Mouse (Mus musculus) macrophage (primary cell): ENCODE results near the gene Mllt11. TPM values are rescaled to one million over a fixed set of nuclear protein-coding genes. Genes with fewer than 3 reads are reported as not detected.
A peak's percentile ranks its signal among the peaks of the same experiment; 100 is the strongest.

Experiments used
- H3K27ac ChIP-seq: fragments of 350-480 bp; formaldehyde crosslinking; 2 replicates; pipeline ENCODE4 v1.9.0; 2021
- H3K36me3 ChIP-seq: fragments of 350-480 bp; formaldehyde crosslinking; 2 replicates; pipeline ENCODE4 v1.9.0; 2021; ENCODE audit errors: inconsistent target
- H3K4me3 ChIP-seq: fragments of 350-480 bp; formaldehyde crosslinking; 2 replicates; pipeline ENCODE4 v1.9.0; 2021; ENCODE audit errors: inconsistent target
- H3K79me2 ChIP-seq: fragments of 350-480 bp; formaldehyde crosslinking; 2 replicates; pipeline ENCODE4 v1.9.0; 2021; ENCODE audit errors: inconsistent target
- WGBS: methylation state at CpG from one replicate; pipeline ENCODE4 v1.1.7; 2026; ENCODE audit warnings: inconsistent platforms; ENCODE audit not compliant: missing documents; 5-methylcytosine and 5-hydroxymethylcytosine counted together
- polyA plus RNA-seq: library from polyadenylated mRNA; stranded (reverse); fragments of 250-400 nt; gene quantifications from 3 replicates; pipeline ENCODE4 v1.2.4, GENCODE M21; 2018; ENCODE audit warnings: inconsistent platforms
- total RNA-seq, 78 experiments: library from RNA; depleted of rRNA; stranded (reverse); fragments of 250-400 nt; gene quantifications; 1 replicate in 9 of 78; 2 replicates in 24 of 78; 3 replicates in 43 of 78; 4 replicates in 2 of 78; pipeline ENCODE4 v1.2.4; 2018; ENCODE audit warnings: inconsistent platforms in 56 of 78

The Mllt11 gene
- 10 to 100 TPM; 16.1 to 58.5 (median 30.0) TPM for total RNA-seq (2018; cell fraction: chromatin; rRNA removed)
- 10 to 100 TPM in 25 of 26 experiments, 1 to 10 TPM in 1; 7.3 to 33.5 (median 22.3) TPM for total RNA-seq (2018; cell fraction: cytosol; rRNA removed)
- total RNA-seq (2018; cell fraction: nucleus; rRNA removed): 10 to 100 TPM; 16.9 to 85.9 (median 41.8) TPM
- polyA plus RNA-seq: 13.2 to 18.6 TPM (median 17.4 TPM) in 3 replicates

- H3K4me3 ChIP-seq: peak within 1 kb of the TSS; percentile 97
- H3K27ac ChIP-seq: peak within 1 kb of the TSS; percentile 98
- H3K79me2 ChIP-seq: peaks cover 80% of the 10 kb centered on the region
- WGBS: 58% methylated on average over 12 of the region's 13 CpGs
- peaks cover 49% of the 10 kb centered on the region for H3K36me3 ChIP-seq
These were observed at the start of gene Mllt11 for GRCm38 (mm10) chr3:95231298-95232221. Gene Mllt11 (minus strand): TSS chr3:95232171.

- peaks cover 86% of the 10 kb centered on the region for H3K79me2 ChIP-seq
- H3K4me3 ChIP-seq: peak within 1 kb of the TSS; percentile 91
- under 1% methylated on average over 46 of the region's 53 CpGs for WGBS
- peak within 1 kb of the TSS; percentile 96 for H3K27ac ChIP-seq
- no peaks in the 10 kb centered on the region for H3K36me3 ChIP-seq
These were observed 49.5 kb upstream of the Mllt11 start, which contains the start of the genes Mindy1 and Prune1 for GRCm38 (mm10) chr3:95281216-95282126. Gene Mindy1 (plus strand): TSS chr3:95281345. Gene Prune1 (minus strand): TSS chr3:95282076.

GRCm38 (mm10) chr3:95280747-95281146 is 48.8 kb upstream of the Mllt11 start:
- WGBS: 11% methylated on average over 7 of the region's 8 CpGs
- H3K36me3 ChIP-seq: no peaks in the 10 kb centered on the region
- peaks cover 86% of the 10 kb centered on the region for H3K79me2 ChIP-seq
- H3K27ac ChIP-seq: peak overlapping the region; percentile 96
- H3K4me3 ChIP-seq: peak overlapping the region; percentile 91

GRCm38 (mm10) chr3:95277149-95277551 is 45.2 kb upstream of the Mllt11 start:
- H3K79me2 ChIP-seq: peaks cover 89% of the 10 kb centered on the region
- H3K4me3 ChIP-seq: no peak overlapping the region
- WGBS: 90% methylated on average over 1 of the region's 1 CpGs
- H3K27ac ChIP-seq: no peak overlapping the region
- no peaks in the 10 kb centered on the region for H3K36me3 ChIP-seq

- Histone ChIP-seq H3K4me3 (no peak overlapping the region), H3K79me2 (peaks cover 95% of the 10 kb centered on the region), H3K27ac (no peak overlapping the region), H3K36me3 (no peaks in the 10 kb centered on the region)
- WGBS: 44% methylated on average over 5 of the region's 5 CpGs
These were observed 44.5 kb upstream of the Mllt11 start for GRCm38 (mm10) chr3:95276428-95276934.

- H3K79me2 ChIP-seq: peaks cover 91% of the 10 kb centered on the region
- no peaks in the 10 kb centered on the region for H3K36me3 ChIP-seq
- no peak overlapping the region for H3K27ac ChIP-seq
- H3K4me3 ChIP-seq: no peak overlapping the region
- WGBS: 62% methylated on average over 6 of the region's 6 CpGs
These were observed 43.2 kb upstream of the Mllt11 start for GRCm38 (mm10) chr3:95275161-95275560.

- no peak overlapping the region for H3K4me3 ChIP-seq
- no peak overlapping the region for H3K27ac ChIP-seq
- H3K79me2 ChIP-seq: peaks cover 84% of the 10 kb centered on the region
- H3K36me3 ChIP-seq: 0 out of 2 replicates have a peak, but pooled peaks cover 5% of the 10 kb centered on the region
- WGBS: 100% methylated on average over 2 of the region's 4 CpGs
These were observed 42.5 kb upstream of the Mllt11 start for GRCm38 (mm10) chr3:95274453-95274852.

GRCm38 (mm10) chr3:95273471-95273870 is 41.5 kb upstream of the Mllt11 start:
- no peak overlapping the region for H3K27ac ChIP-seq
- H3K36me3 ChIP-seq: peaks cover 5% of the 10 kb centered on the region; the same call in 1 of the 2 replicates
- H3K4me3 ChIP-seq: no peak overlapping the region
- H3K79me2 ChIP-seq: peaks cover 74% of the 10 kb centered on the region; the same call in 1 of the 2 replicates
- 98% methylated on average over 4 of the region's 5 CpGs for WGBS

- no peak overlapping the region for H3K4me3 ChIP-seq
- 97% methylated on average over 12 of the region's 12 CpGs for WGBS
- peaks cover 26% of the 10 kb centered on the region for H3K36me3 ChIP-seq
- no peak overlapping the region for H3K27ac ChIP-seq
- peaks cover 48% of the 10 kb centered on the region; the same call in 1 of the 2 replicates for H3K79me2 ChIP-seq
These were observed 38.9 kb upstream of the Mllt11 start for GRCm38 (mm10) chr3:95270766-95271364.

- H3K4me3 ChIP-seq: no peak overlapping the region
- WGBS: 98% methylated on average over 5 of the region's 5 CpGs
- peaks cover 37% of the 10 kb centered on the region; the same call in 1 of the 2 replicates for H3K79me2 ChIP-seq
- peaks cover 26% of the 10 kb centered on the region for H3K36me3 ChIP-seq
- no peak overlapping the region for H3K27ac ChIP-seq
These were observed 37.8 kb upstream of the Mllt11 start for GRCm38 (mm10) chr3:95269789-95270188.

GRCm38 (mm10) chr3:95267855-95268254 is 35.9 kb upstream of the Mllt11 start:
- peaks cover 26% of the 10 kb centered on the region for H3K36me3 ChIP-seq
- no peak overlapping the region for H3K4me3 ChIP-seq
- no peak overlapping the region for H3K27ac ChIP-seq
- peaks cover 20% of the 10 kb centered on the region; the same call in 1 of the 2 replicates for H3K79me2 ChIP-seq

GRCm38 (mm10) chr3:95266052-95266451 is 34.1 kb upstream of the Mllt11 start:
- H3K79me2 ChIP-seq: peaks cover 4% of the 10 kb centered on the region; the same call in 1 of the 2 replicates
- H3K4me3 ChIP-seq: no peak overlapping the region
- 94% methylated on average over 3 of the region's 3 CpGs for WGBS
- H3K27ac ChIP-seq: no peak overlapping the region
- peaks cover 30% of the 10 kb centered on the region for H3K36me3 ChIP-seq

GRCm38 (mm10) chr3:95264724-95265123 is 32.8 kb upstream of the Mllt11 start:
- H3K4me3 ChIP-seq: no peak overlapping the region
- WGBS: 87% methylated on average over 1 of the region's 1 CpGs
- no peaks in the 10 kb centered on the region; the same call in 1 of the 2 replicates for H3K79me2 ChIP-seq
- H3K36me3 ChIP-seq: peaks cover 30% of the 10 kb centered on the region
- H3K27ac ChIP-seq: no peak overlapping the region
